Mouse (Mus musculus) embryo, embryonic 10 days (tissue): ENCODE measurements at regions not wholly inside any gene's neighbourhood (a gene's known extent, or its start where the extent isn't known, plus 50 kb on each side); places are given as distances from the start of the nearest gene placed in this dataset.

Experiments used
- DNase-seq: peaks from one replicate; pipeline ENCODE4 v3.0.0-alpha.2; 2015; ENCODE audit warnings: low spot score

- DNase-seq = no peak
These were observed 115.2 kb downstream of the Zfp36l2 start for GRCm38 (mm10) chr17:84072426-84073030.

GRCm38 (mm10) chr17:84071855-84072254, 115.9 kb downstream of the Zfp36l2 start:
- DNase-seq = no peak

GRCm38 (mm10) chr17:84070596-84070995, 117.2 kb downstream of the Zfp36l2 start:
- no peak for DNase-seq

GRCm38 (mm10) chr17:84067102-84067501, 120.6 kb downstream of the Zfp36l2 start:
- peak; percentile 33 for DNase-seq

- no peak for DNase-seq
These were observed 124.0 kb downstream of the Zfp36l2 start for GRCm38 (mm10) chr17:84063791-84064190.

- no peak for DNase-seq
These were observed 126.1 kb downstream of the Zfp36l2 start for GRCm38 (mm10) chr17:84061621-84062020.

- DNase-seq = no peak
These were observed 131.3 kb downstream of the Zfp36l2 start for GRCm38 (mm10) chr17:84056469-84056868.

- DNase-seq = no peak
These were observed 135.3 kb downstream of the Zfp36l2 start for GRCm38 (mm10) chr17:84052437-84052836.

GRCm38 (mm10) chr17:84051212-84051611, 136.5 kb downstream of the Zfp36l2 start:
- DNase-seq = no peak

- DNase-seq = no peak
These were observed 139.2 kb downstream of the Zfp36l2 start for GRCm38 (mm10) chr17:84048533-84048932.

- DNase-seq = no peak
These were observed 140.2 kb downstream of the Zfp36l2 start for GRCm38 (mm10) chr17:84047520-84047919.

- no peak for DNase-seq
These were observed 141.9 kb downstream of the Zfp36l2 start for GRCm38 (mm10) chr17:84045812-84046211.

- DNase-seq = peak; percentile 72
These were observed 143.2 kb downstream of the Zfp36l2 start for GRCm38 (mm10) chr17:84044472-84044936.

GRCm38 (mm10) chr17:84043102-84043501, 144.6 kb downstream of the Zfp36l2 start:
- no peak for DNase-seq

GRCm38 (mm10) chr17:84039444-84039843, 148.3 kb downstream of the Zfp36l2 start:
- DNase-seq = no peak

GRCm38 (mm10) chr17:84037580-84038304, 150.0 kb downstream of the Zfp36l2 start:
- no peak for DNase-seq

GRCm38 (mm10) chr17:84036056-84036455, 151.7 kb downstream of the Zfp36l2 start:
- DNase-seq = no peak

- DNase-seq = no peak
These were observed 152.9 kb downstream of the Zfp36l2 start for GRCm38 (mm10) chr17:84034801-84035200.

- no peak for DNase-seq
These were observed 155.3 kb downstream of the Zfp36l2 start for GRCm38 (mm10) chr17:84032441-84032840.

- no peak for DNase-seq
These were observed 155.9 kb downstream of the Zfp36l2 start for GRCm38 (mm10) chr17:84031833-84032232.

GRCm38 (mm10) chr17:84031381-84031780, 156.4 kb downstream of the Zfp36l2 start:
- peak; percentile 40 for DNase-seq

- no peak for DNase-seq
These were observed 157.0 kb downstream of the Zfp36l2 start for GRCm38 (mm10) chr17:84030699-84031098.

- peak; percentile 88 for DNase-seq
These were observed 159.4 kb downstream of the Zfp36l2 start for GRCm38 (mm10) chr17:84028157-84028970.
